Comparison of ENCODE assay signal across 17 mouse cellular contexts in the genomic region with DNA sequence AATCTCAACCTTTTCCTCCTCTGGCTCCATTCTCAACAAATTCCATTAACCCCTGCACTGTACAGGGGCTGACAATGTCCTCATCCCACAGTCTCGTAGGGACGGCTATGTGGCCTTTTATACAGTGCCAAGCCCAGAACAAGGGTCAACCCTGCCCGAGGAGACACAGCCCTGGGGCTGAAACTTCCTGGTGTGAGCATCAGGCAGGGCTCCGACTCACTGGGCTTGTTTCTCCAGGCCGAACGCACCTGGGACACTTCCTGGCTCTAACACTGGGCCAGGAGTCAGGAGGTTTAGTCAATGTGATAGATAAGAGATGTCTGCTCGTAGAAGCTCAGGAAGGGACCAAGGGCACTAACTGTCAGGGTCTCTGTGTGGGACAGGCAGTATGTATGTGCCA. TPM values are rescaled to one million over a fixed set of nuclear protein-coding genes. Genes with fewer than 3 reads are reported as not detected.
DNase-seq lines count a peak whose midpoint lies in the region; TF ChIP-seq lines count a peak whose summit lies in the region.
"Had no signal": no experiment of that assay in that cellular context is flagged by ENCODE, and none has a peak within 500 bp of the region (broad histone marks: within the 10 kb centered on the region; RNA-seq: fewer than 3 reads in every experiment).

No protein-coding gene starts in this region.

- peak; percentile 27 for DNase-seq in adrenal gland, postnatal 14 days
- DNase-seq in adrenal gland, postnatal 4 days (ENCODE audit: low spot score in 2 of 2) = no peak
- DNase-seq in urinary bladder, postnatal 14 days (ENCODE audit: low spot score) = peak; percentile 67
- DNase-seq in urinary bladder, postnatal 4 days (ENCODE audit: low spot score in 2 of 2) = no peak
- no peak for DNase-seq in right cerebral cortex, postnatal 10 days (ENCODE audit: low spot score in 2 of 2)
- no peak for DNase-seq in cerebellum, postnatal 10 days
- DNase-seq in gastrocnemius, postnatal 25 days = no peak
- DNase-seq: cerebellum, adult 11 months; cerebellum, adult 8-10 months; cerebellum, postnatal 25 days; heart, adult 2 months; heart, postnatal 14 days had no signal

- 35% methylated on average over 7 of the region's 7 CpGs for WGBS in small intestine, adult 2 months

- no peaks in the 10 kb centered on the region for H3K27me3 ChIP-seq in small intestine, adult 2 months (ENCODE audit: control insufficient read depth, insufficient read depth, low read length)
- H3K27me3 ChIP-seq: embryonic facial prominence, embryonic 12.5 days; forebrain, embryonic 15.5 days; heart, embryonic 15.5 days had no signal

- TF ChIP-seq CTCF in small intestine, adult 2 months (IDR thresholded peaks at IDR 0.05; ENCODE audit: extremely low read depth, insufficient read length, insufficient replicate concordance, low read depth, low read length) = no peak

- H3K4me1 ChIP-seq in small intestine, adult 2 months (ENCODE audit: control insufficient read depth, insufficient read depth, insufficient read length, low read length) = peaks cover 41% of the 10 kb centered on the region
- H3K4me1 ChIP-seq: forebrain, embryonic 15.5 days had no signal

- TF ChIP-seq POLR2A in small intestine, adult 2 months (IDR thresholded peaks at IDR 0.05; ENCODE audit: low read depth, low read length) = peak; percentile 34; the same call in 1 of the 2 replicates

- H3K36me3 ChIP-seq in small intestine, adult 2 months (ENCODE audit: control insufficient read depth, insufficient read depth, low read length) = peaks cover 33% of the 10 kb centered on the region
- H3K36me3 ChIP-seq: forebrain, embryonic 15.5 days had no signal

- H3K4me3 ChIP-seq in small intestine, adult 2 months (ENCODE audit: low read depth, low read length) = no peak overlapping the region
- H3K4me3 ChIP-seq: embryonic facial prominence, embryonic 12.5 days; forebrain, embryonic 15.5 days; heart, adult 2 months; heart, embryonic 15.5 days had no signal

- peak overlapping the region; percentile 99 for H3K27ac ChIP-seq in small intestine, adult 2 months (ENCODE audit: insufficient read depth, low read depth, low read length)
- H3K27ac ChIP-seq: embryonic facial prominence, embryonic 12.5 days; forebrain, embryonic 15.5 days; heart, adult 2 months; heart, embryonic 15.5 days; hindbrain, postnatal 0 days had no signal

RNA-seq across cellular contexts. Expression of a gene that starts 54.3 kb away (rescaled TPM):
- 96.5 and 97.9 TPM in 2 replicates for total RNA-seq in adrenal gland, postnatal 14 days (2021)
- 100 to 1,000 TPM; 109 to 117 TPM for total RNA-seq in adrenal gland, postnatal 4 days (2021)
- polyA plus RNA-seq in small intestine, adult 2 months (2012; rRNA removed) = 50.9 and 96.7 TPM in 2 replicates
- total RNA-seq in gastrocnemius, postnatal 25 days (2021) = 10 to 100 TPM; 24.6 to 28.2 TPM

RNA-seq across cellular contexts. Expression of a gene that starts 56.5 kb away (rescaled TPM):
- 105 and 106 TPM in 2 replicates for total RNA-seq in adrenal gland, postnatal 14 days (2021)
- 100 to 1,000 TPM; 104 to 114 TPM for total RNA-seq in adrenal gland, postnatal 4 days (2021)
- 25.5 and 67.9 TPM in 2 replicates for polyA plus RNA-seq in small intestine, adult 2 months (2012; rRNA removed)
- 10 to 100 TPM; 47.0 to 50.9 TPM for total RNA-seq in gastrocnemius, postnatal 25 days (2021)

Comparison
In these comparisons a context has a peak if more than half of its experiments do, and no peak if none do; other contexts are left out.
1. DNase-seq: peak in adrenal gland, postnatal 14 days (single experiment) and urinary bladder, postnatal 14 days (single experiment); none in adrenal gland, postnatal 4 days (0 of 2), urinary bladder, postnatal 4 days (0 of 2), right cerebral cortex, postnatal 10 days (0 of 2), cerebellum, postnatal 10 days (0 of 2) and gastrocnemius, postnatal 25 days (single experiment).